15 mouse cellular contexts compared by ENCODE assay signal in genomic region chr4:64224918-64225317, GRCm38 (mm10).
A peak's percentile ranks its signal among the peaks of the same experiment; 100 is the strongest.
DNase-seq lines count a peak whose midpoint lies in the region; ATAC-seq and TF ChIP-seq lines count a peak whose summit lies in the region.
"Had no signal": no experiment of that assay in that cellular context is flagged by ENCODE, and none has a peak within 500 bp of the region (broad histone marks: within the 10 kb centered on the region; RNA-seq: fewer than 3 reads in every experiment).

No protein-coding gene starts in this region.

- no peaks in the 10 kb centered on the region for H3K36me3 ChIP-seq in hindbrain, embryonic 16.5 days (ENCODE audit: control insufficient read depth, insufficient read depth, low read length)
- no peaks in the 10 kb centered on the region for H3K36me3 ChIP-seq in hindbrain, embryonic 12.5 days
- no peaks in the 10 kb centered on the region for H3K36me3 ChIP-seq in midbrain, postnatal 0 days (ENCODE audit: insufficient read depth, low read length)
- H3K36me3 ChIP-seq in midbrain, embryonic 10.5 days: no peaks in the 10 kb centered on the region
- H3K36me3 ChIP-seq: lung, embryonic 15.5 days had no signal

- DNase-seq in cerebellum, postnatal 10 days: peak; percentile 23 to 45
- DNase-seq in cerebellum, adult 11 months: no peak
- DNase-seq in midbrain, postnatal 0 days (ENCODE audit: low spot score): peak; percentile 80
- no peak for DNase-seq in midbrain, embryonic 10.5 days (ENCODE audit: low spot score)
- DNase-seq in right cerebral cortex, postnatal 14 days: peak; percentile 8
- no peak for DNase-seq in embryo, embryonic 9.5 days (ENCODE audit: extremely low spot score)
- DNase-seq: adrenal gland, postnatal 36 days; kidney, adult 18-20 months; kidney, postnatal 14 days; thymus, postnatal 4 days had no signal

- H3K4me1 ChIP-seq in hindbrain, embryonic 16.5 days (ENCODE audit: control insufficient read depth, insufficient read depth, low read depth, low read length): no peaks in the 10 kb centered on the region
- no peaks in the 10 kb centered on the region for H3K4me1 ChIP-seq in hindbrain, embryonic 12.5 days
- H3K4me1 ChIP-seq in midbrain, postnatal 0 days (ENCODE audit: insufficient read depth, low read length): no peaks in the 10 kb centered on the region
- no peaks in the 10 kb centered on the region for H3K4me1 ChIP-seq in midbrain, embryonic 10.5 days
- H3K4me1 ChIP-seq: lung, embryonic 15.5 days had no signal

- no peak overlapping the region for H3K4me2 ChIP-seq in hindbrain, embryonic 16.5 days (ENCODE audit: low read length)
- H3K4me2 ChIP-seq in hindbrain, embryonic 12.5 days (replicated peaks): no peak overlapping the region
- H3K4me2 ChIP-seq in midbrain, postnatal 0 days (ENCODE audit: low read depth, low read length, poor library complexity, severe bottlenecking): no peak overlapping the region
- H3K4me2 ChIP-seq: liver, embryonic 11.5 days; lung, embryonic 15.5 days had no signal

- no peak overlapping the region for H3K4me3 ChIP-seq in hindbrain, embryonic 16.5 days (ENCODE audit: low read length)
- no peak overlapping the region for H3K4me3 ChIP-seq in hindbrain, embryonic 12.5 days
- H3K4me3 ChIP-seq in midbrain, postnatal 0 days (ENCODE audit: low read depth, low read length): no peak overlapping the region
- no peak overlapping the region for H3K4me3 ChIP-seq in midbrain, embryonic 10.5 days
- H3K4me3 ChIP-seq: lung, embryonic 15.5 days had no signal

- H3K9me3 ChIP-seq in hindbrain, embryonic 16.5 days (ENCODE audit: control insufficient read depth, low read length): no peaks in the 10 kb centered on the region
- no peaks in the 10 kb centered on the region for H3K9me3 ChIP-seq in hindbrain, embryonic 12.5 days (replicated peaks)
- H3K9me3 ChIP-seq in midbrain, postnatal 0 days (ENCODE audit: low read length): no peaks in the 10 kb centered on the region
- no peaks in the 10 kb centered on the region for H3K9me3 ChIP-seq in midbrain, embryonic 10.5 days (replicated peaks)
- H3K9me3 ChIP-seq: lung, embryonic 15.5 days had no signal

- TF ChIP-seq CTCF in midbrain, postnatal 0 days (IDR thresholded peaks at IDR 0.05): peak; percentile 23; the same call in 1 of the 2 replicates

- WGBS in hindbrain, embryonic 16.5 days: 80% methylated on average over 5 of the region's 5 CpGs
- WGBS in hindbrain, embryonic 12.5 days: 88% methylated on average over 5 of the region's 5 CpGs
- WGBS in midbrain, postnatal 0 days: 73% methylated on average over 5 of the region's 5 CpGs
- WGBS in midbrain, embryonic 10.5 days: 91% methylated on average over 5 of the region's 5 CpGs

- no peak overlapping the region for H3K27ac ChIP-seq in hindbrain, embryonic 16.5 days (ENCODE audit: low read depth, low read length)
- H3K27ac ChIP-seq in hindbrain, embryonic 12.5 days: no peak overlapping the region
- H3K27ac ChIP-seq in midbrain, postnatal 0 days (ENCODE audit: low read depth, low read length): no peak overlapping the region
- no peak overlapping the region for H3K27ac ChIP-seq in midbrain, embryonic 10.5 days (replicated peaks)
- H3K27ac ChIP-seq: lung, embryonic 15.5 days had no signal

- H3K9ac ChIP-seq in hindbrain, embryonic 16.5 days (ENCODE audit: low read depth, low read length): no peak overlapping the region
- no peak overlapping the region for H3K9ac ChIP-seq in hindbrain, embryonic 12.5 days
- no peak overlapping the region for H3K9ac ChIP-seq in midbrain, postnatal 0 days (replicated peaks; ENCODE audit: low read length, poor library complexity, severe bottlenecking)
- H3K9ac ChIP-seq: lung, embryonic 15.5 days had no signal

- ATAC-seq in hindbrain, embryonic 16.5 days: peak; percentile 89
- no peak for ATAC-seq in hindbrain, embryonic 12.5 days (ENCODE audit: low FRiP score)
- ATAC-seq in midbrain, postnatal 0 days (ENCODE audit: low FRiP score): peak; percentile 72
- ATAC-seq: activated CD4-positive, CD25-positive, alpha-beta regulatory T cell, adult 4 months had no signal

- H3K27me3 ChIP-seq in hindbrain, embryonic 16.5 days (replicated peaks; ENCODE audit: control insufficient read depth, insufficient read depth, low read length): no peaks in the 10 kb centered on the region
- no peaks in the 10 kb centered on the region for H3K27me3 ChIP-seq in hindbrain, embryonic 12.5 days
- no peaks in the 10 kb centered on the region for H3K27me3 ChIP-seq in midbrain, postnatal 0 days (ENCODE audit: insufficient read depth, low read length)
- H3K27me3 ChIP-seq in midbrain, embryonic 10.5 days (ENCODE audit: low read depth, poor library complexity, severe bottlenecking): no peaks in the 10 kb centered on the region
- H3K27me3 ChIP-seq: lung, embryonic 15.5 days had no signal

Comparison
In these comparisons a context has a peak if more than half of its experiments do, and no peak if none do; other contexts are left out.
1. DNase-seq: peak in cerebellum, postnatal 10 days (2 of 2), midbrain, postnatal 0 days (single experiment) and right cerebral cortex, postnatal 14 days (single experiment); none in cerebellum, adult 11 months (single experiment), midbrain, embryonic 10.5 days (single experiment) and embryo, embryonic 9.5 days (single experiment).